Mouse (Mus musculus) forebrain, embryonic 13.5 days (tissue): ENCODE data around the gene Laptm4a. TPM values are rescaled to one million over a fixed set of nuclear protein-coding genes. Genes with fewer than 3 reads are reported as not detected.

ENCODE experiments used
- ATAC-seq: fragments of 200-750 bp; cut with Nextera tagmentation; 2 replicates; pipeline ENCODE4 v1.8.0; 2017
- H3K27ac ChIP-seq: fragments of 300-500 bp; sonication (generic); 2 replicates; pipeline ENCODE4 v1.5.1; 2015; ENCODE audit warnings: inconsistent platforms, mild to moderate bottlenecking, moderate library complexity
- H3K27me3 ChIP-seq: fragments of 300-500 bp; sonication (generic); 2 replicates; pipeline ENCODE4 v1.6.1; 2015; ENCODE audit warnings: mild to moderate bottlenecking, inconsistent platforms
- H3K36me3 ChIP-seq: fragments of 300-500 bp; sonication (generic); 2 replicates; pipeline ENCODE4 v1.6.1; 2015; ENCODE audit warnings: mild to moderate bottlenecking, inconsistent platforms; ENCODE audit not compliant: poor library complexity, severe bottlenecking
- H3K4me1 ChIP-seq: fragments of 300-500 bp; sonication (generic); 2 replicates; pipeline ENCODE4 v1.6.1; 2015; ENCODE audit warnings: inconsistent platforms
- H3K4me2 ChIP-seq: fragments of 300-500 bp; sonication (generic); 2 replicates; pipeline ENCODE4 v1.6.1; 2015; ENCODE audit warnings: inconsistent platforms, mild to moderate bottlenecking, moderate library complexity
- H3K4me3 ChIP-seq: fragments of 300-500 bp; sonication (generic); 2 replicates; pipeline ENCODE4 v1.5.1; 2015; ENCODE audit warnings: mild to moderate bottlenecking, inconsistent platforms
- H3K9ac ChIP-seq: fragments of 300-500 bp; sonication (generic); 2 replicates; pipeline ENCODE4 v1.6.1; 2015; ENCODE audit warnings: mild to moderate bottlenecking, inconsistent platforms
- H3K9me3 ChIP-seq: fragments of 300-500 bp; sonication (generic); replicated peaks from 2 replicates; pipeline ENCODE4 v1.6.1; 2016; ENCODE audit warnings: inconsistent platforms
- WGBS: fragments of 180-500 bp; shearing (Covaris S2); methylation state at CpG from one replicate; pipeline ENCODE4 v1.1.7; 2015; 5-methylcytosine and 5-hydroxymethylcytosine counted together
- polyA plus RNA-seq: library from polyadenylated mRNA; unstranded; fragments of >200 nt; fragmentation: Nextera tagmentation; extraction: Ambion mirVana; gene quantifications from 2 replicates; pipeline ENCODE4 v1.2.1, GENCODE M21; 2015

Laptm4a gene
- polyA plus RNA-seq, 1 experiment from 2014 or later: 243 TPM

GRCm38 (mm10) chr12:8975076-8975475 lies 53.6 kb downstream of the Laptm4a start:
- no peak for ATAC-seq
- Histone ChIP-seq H3K9me3 (no peaks in the 10 kb centered on the region), H3K4me2 (peak overlapping the region; percentile 84), H3K36me3 (peaks cover 16% of the 10 kb centered on the region), H3K4me3 (no peak overlapping the region), H3K4me1 (peaks cover 11% of the 10 kb centered on the region), H3K27me3 (no peaks in the 10 kb centered on the region), H3K9ac (0 out of 2 replicates have a peak overlapping the region, but pooled peaks have one; percentile 77), H3K27ac (no peak overlapping the region)
- WGBS: 82% methylated on average over 3 of the region's 3 CpGs

Other genes starting within 250 kb of the Laptm4a start
- gene Pum2, start 247.5 kb upstream of the Laptm4a start, polyA plus RNA-seq: 70.5 and 77.7 TPM in 2 replicates
- gene Sdc1, start 150.3 kb upstream of the Laptm4a start, polyA plus RNA-seq: 38.2 and 43.4 TPM in 2 replicates
- gene Matn3, start 26.3 kb downstream of the Laptm4a start, polyA plus RNA-seq: 0.09 and 0.25 TPM in 2 replicates
- gene Wdr35, start 52.2 kb downstream of the Laptm4a start, polyA plus RNA-seq: 21.3 and 27.1 TPM in 2 replicates
- 16.9 and 20.4 TPM in 2 replicates for gene Ttc32, start 108.3 kb downstream of the Laptm4a start, polyA plus RNA-seq